Mouse (Mus musculus) brain, embryonic 14.5 days (tissue): Measurements from ENCODE around the gene Ttll8. TPM values are rescaled to one million over a fixed set of nuclear protein-coding genes. Genes with fewer than 3 reads are reported as not detected.

Experiments used
- DNase-seq: peaks from one replicate; pipeline ENCODE4 v3.0.0-alpha.2; 2011; ENCODE audit warnings: low read depth
- CTCF ChIP-seq: fragments of 200-500 bp; IDR thresholded peaks from 2 replicates; pipeline ENCODE4 v1.5.1; 2012; ENCODE audit warnings: inconsistent platforms, mild to moderate bottlenecking, moderate library complexity, borderline replicate concordance; ENCODE audit not compliant: insufficient read depth, insufficient read length; ENCODE audit errors: extremely low read depth
- POLR2A ChIP-seq: fragments of 200-500 bp; IDR thresholded peaks from 2 replicates; pipeline ENCODE4 v1.6.1; 2012; ENCODE audit warnings: mild to moderate bottlenecking, inconsistent platforms, borderline replicate concordance; ENCODE audit not compliant: poor library complexity, insufficient read depth, insufficient read length, severe bottlenecking; ENCODE audit errors: extremely low read depth
- polyA plus RNA-seq: library from polyadenylated mRNA; depleted of rRNA; stranded (reverse); fragments of >200 nt; gene quantifications from 2 replicates; pipeline ENCODE4 v1.2.3, GENCODE M21; 2012

Ttll8 gene
- polyA plus RNA-seq, 1 experiment: 0.25 TPM

DNA sequence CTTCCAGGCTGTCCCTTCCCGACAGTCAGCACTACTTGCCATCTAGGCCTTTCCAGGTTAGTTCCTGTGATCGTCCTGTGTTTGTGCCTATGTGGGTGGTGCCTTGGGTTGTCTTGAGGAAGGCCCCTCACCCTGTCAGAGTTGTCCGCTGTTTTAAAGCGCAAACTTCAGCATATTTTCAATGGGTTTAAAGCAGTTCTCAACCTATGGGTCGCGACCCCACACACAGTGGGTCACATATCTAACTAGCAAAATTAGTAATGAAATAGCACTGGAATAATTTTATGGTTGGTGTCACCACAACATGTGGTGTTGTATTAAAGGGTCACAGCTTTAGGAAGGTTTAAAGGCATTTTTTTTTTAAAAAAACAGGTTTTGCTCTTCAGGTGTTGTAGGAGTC is 1.1 kb upstream of the Ttll8 start:
- no peak for DNase-seq
- TF ChIP-seq POLR2A (no peak), CTCF (no peak)

- no peak for DNase-seq
- TF ChIP-seq POLR2A (no peak), CTCF (no peak)
Observed at GRCm38 (mm10) chr15:88951246-88951645, 3.0 kb downstream of the Ttll8 start.

GRCm38 (mm10) chr15:88946851-88947250 is 7.4 kb downstream of the Ttll8 start:
- DNase-seq: no peak

DNA sequence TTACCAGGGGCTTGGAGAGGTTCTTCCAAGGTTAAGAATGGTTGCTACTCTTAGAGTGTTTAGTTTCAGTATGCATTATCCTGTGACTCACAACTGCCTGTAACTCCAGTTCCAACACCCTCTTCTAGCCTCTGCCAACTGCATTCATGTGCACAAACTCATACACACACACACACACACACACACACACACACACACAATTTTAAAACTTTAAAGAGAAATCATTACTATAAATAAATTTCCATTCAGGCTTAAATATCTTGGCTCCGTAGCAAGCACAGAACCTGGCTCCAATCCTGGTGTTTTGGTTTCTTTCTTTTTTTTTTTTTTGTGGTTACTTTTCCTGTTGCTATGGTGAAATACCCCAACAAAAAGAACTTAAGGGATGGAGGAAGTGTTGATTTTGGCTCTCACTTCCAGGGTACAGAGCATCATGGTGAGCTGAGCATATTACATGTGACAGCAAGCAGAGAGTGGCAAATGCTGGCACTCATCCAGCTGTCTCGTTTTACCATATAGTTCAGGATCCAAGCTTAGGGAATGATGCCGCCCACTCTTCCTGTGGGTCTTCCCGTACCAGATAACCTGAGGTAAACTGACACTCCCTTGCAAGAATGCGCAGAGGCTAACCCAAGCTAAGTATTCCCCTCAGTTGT is 10.2 kb downstream of the Ttll8 start:
- TF ChIP-seq CTCF (no peak), POLR2A (no peak)
- DNase-seq: peak; percentile 28

More at GRCm38 (mm10) chr15:88946851-88947250, 7.4 kb downstream of the Ttll8 start:
- TF ChIP-seq POLR2A (no peak), CTCF (peak; percentile 2; the same call in 1 of the 2 replicates)

DNA sequence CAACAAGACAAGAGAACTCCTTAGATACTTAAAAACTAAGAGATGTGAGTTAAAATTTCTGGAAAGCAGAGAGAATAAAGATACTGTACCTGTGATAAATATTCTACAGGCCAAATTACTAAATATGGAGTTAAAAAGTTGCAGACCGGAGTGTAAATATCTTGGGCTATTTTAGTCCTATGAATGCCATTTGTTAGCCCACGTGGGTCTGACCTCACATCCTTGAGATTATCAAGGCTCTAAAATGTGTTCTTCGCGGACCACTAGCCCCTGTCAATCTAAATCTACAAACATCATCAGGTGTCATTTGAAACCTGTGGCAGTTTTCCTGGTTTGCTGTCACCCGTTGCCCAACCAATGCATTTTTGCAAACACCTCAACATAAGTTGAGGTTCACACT is 11.4 kb downstream of the Ttll8 start:
- TF ChIP-seq CTCF (no peak), POLR2A (no peak)
- no peak for DNase-seq

DNA sequence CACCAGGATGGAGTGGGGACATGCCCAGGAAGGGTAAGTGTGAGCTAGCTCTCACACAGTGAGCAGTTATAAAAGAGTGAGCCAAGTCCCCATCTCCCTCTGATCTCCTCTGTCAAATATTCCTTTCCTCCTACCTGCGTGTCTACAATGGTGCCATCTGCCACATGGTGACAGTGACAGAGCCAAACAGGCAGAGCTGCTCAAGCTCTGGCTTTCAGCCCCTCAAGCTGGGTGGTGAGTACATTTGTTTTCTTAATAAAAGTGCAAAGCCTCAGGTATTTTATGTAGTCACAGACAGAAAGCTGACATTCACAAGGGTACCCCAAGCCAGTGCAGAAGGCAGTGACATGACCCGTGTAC is 16.9 kb downstream of the Ttll8 start:
- TF ChIP-seq POLR2A (no peak), CTCF (no peak)
- DNase-seq: no peak

GRCm38 (mm10) chr15:88936619-88937290 is 17.5 kb downstream of the Ttll8 start:
- TF ChIP-seq POLR2A (no peak), CTCF (no peak)
- DNase-seq: no peak

GRCm38 (mm10) chr15:88934141-88934540 is 20.1 kb downstream of the Ttll8 start:
- DNase-seq: peak; percentile 39
- peak; percentile 43; the same call in 1 of the 2 replicates for TF ChIP-seq CTCF
- TF ChIP-seq POLR2A: no peak

DNA sequence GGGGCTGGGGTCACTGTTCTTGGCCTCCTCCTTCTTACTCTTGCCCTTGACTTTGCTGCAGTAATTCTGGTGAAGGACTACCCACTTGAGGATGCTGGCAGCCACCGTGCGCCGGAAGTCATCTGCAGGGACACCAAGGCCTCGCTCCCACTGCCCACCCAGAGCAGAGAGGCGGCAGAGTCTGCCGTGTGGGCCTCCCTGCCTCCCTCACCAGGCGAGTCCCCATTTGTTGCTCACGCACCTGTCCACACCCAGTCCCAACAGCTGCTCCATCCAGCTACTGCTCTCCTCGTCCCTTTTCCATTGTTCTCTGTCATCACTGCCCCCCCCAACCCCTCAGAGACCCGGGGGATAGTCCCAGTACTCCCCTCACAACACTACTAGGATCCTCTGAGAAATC is 21.6 kb downstream of the Ttll8 start:
- DNase-seq: no peak

GRCm38 (mm10) chr15:88921992-88922310 is 32.3 kb downstream of the Ttll8 start:
- no peak for DNase-seq
- TF ChIP-seq CTCF (no peak), POLR2A (no peak)

More for the DNA sequence above, 21.6 kb downstream of the Ttll8 start:
- TF ChIP-seq POLR2A: no peak

DNA sequence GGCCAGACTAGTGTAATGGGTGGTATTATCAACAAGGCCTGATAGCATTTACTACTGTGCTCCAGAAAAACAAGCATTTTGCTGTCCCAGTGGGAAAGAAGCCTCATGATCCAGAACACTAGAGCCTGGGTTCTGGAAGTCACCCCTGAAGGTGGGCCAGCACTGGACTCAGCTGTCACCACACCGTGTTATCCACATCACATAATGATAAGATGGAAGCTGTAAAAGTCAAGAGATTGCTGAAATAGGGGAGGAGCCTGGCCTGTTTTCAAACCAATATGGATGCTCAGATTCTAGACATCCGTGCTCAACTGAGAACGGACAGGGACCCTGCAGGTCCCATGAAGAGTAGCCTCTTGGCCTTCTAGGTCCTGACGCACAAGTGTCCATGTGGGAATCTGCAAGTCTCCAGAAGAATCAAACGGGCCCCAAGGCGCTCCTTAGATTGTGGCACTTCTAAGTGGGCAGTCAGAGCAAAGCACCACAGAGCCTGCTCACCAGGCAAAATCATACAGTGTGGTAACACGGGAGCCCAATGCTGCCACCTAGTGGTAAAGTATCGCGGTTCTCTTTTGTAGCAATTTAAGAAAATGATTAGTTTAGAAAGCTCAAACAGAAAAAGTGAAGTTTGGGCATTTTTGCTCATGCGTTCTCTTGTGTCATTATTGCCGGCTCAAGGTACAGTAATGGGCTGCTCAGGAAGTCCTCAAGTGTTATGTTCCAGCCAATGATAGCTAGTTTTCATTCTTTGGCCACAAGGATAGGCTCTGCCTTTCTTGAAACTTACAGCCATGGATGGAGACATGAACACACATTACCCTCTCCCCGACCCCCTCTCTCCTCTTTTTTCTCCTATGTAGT is 32.9 kb downstream of the Ttll8 start:
- TF ChIP-seq POLR2A (no peak), CTCF (peak; percentile 82)

DNA sequence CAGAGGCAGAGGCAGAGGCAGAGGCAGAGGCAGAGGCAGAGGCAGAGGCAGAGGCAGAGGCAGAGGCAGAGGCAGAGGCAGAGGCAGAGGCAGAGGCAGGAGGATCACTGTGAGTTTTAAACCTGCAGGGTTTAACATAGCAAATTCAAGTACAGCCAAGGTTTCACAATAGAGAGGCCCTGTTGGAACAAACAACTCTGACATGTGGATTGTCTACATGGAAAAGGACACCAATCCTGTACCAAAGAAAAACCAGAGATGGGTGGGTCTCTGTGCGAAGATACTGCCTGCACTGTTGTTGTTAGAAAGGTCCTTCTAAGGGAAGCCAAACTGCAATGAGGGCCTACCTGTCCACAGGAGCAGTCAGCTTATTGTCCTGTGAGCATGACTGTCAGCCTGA is 34.2 kb downstream of the Ttll8 start:
- DNase-seq: no peak
- TF ChIP-seq POLR2A (no peak), CTCF (no peak)

More for the DNA sequence above, 32.9 kb downstream of the Ttll8 start:
- DNase-seq: peak; percentile 90

DNA sequence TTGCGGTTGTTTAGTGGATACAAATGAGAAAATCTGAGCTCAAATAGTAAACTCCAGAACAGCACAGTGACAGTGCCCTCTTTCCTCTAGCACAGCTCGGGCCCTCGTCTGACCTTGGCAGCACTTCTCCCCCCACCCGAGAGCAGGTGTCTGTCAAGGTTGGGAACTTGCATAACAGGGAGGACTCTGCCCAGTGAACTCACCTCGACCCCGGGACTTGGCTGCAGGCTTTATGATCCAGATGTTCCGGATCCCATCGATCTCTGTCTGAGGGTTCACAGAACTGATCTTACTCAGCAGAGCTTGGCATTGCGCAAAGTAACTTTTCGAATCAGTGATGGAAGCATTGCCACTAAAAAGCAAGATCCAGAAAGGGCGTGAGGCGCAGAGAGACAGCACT is 34.9 kb downstream of the Ttll8 start:
- DNase-seq: no peak
- no peak for TF ChIP-seq POLR2A
- TF ChIP-seq CTCF: no peak
